14 mouse cellular contexts compared by ENCODE assay signal in genomic region chr12:100375801-100376200, GRCm38 (mm10).
A peak's percentile ranks its signal among the peaks of the same experiment; 100 is the strongest.
DNase-seq lines count a peak whose midpoint lies in the region.
"Had no signal": no experiment of that assay in that cellular context is flagged by ENCODE, and none has a peak within 500 bp of the region (broad histone marks: within the 10 kb centered on the region; RNA-seq: fewer than 3 reads in every experiment).

No protein-coding gene starts in this region.

- peak; percentile 74 for DNase-seq in heart, adult 11 months
- DNase-seq in heart, adult 9 months (ENCODE audit: low spot score in 2 of 2) = no peak
- DNase-seq in yolk sac, embryonic 10.5 days (ENCODE audit: low spot score) = peak; percentile 71
- DNase-seq in kidney, postnatal 4 days = no peak
- DNase-seq: adrenal gland, adult 2 months; adrenal gland, adult 8-10 months; adrenal gland, postnatal 10 days; adrenal gland, postnatal 14 days; adrenal gland, postnatal 25 days; adrenal gland, postnatal 36 days; B cell, adult 2 months; cerebellum, adult 11 months; cerebellum, adult 11-12 months; cerebellum, adult 18-20 months had no signal

Comparison
In these comparisons a context has a peak if more than half of its experiments do, and no peak if none do; other contexts are left out.
1. DNase-seq: peak in heart, adult 11 months (single experiment) and yolk sac, embryonic 10.5 days (single experiment); none in heart, adult 9 months (0 of 2) and kidney, postnatal 4 days (0 of 2).